Mouse (Mus musculus): ENCODE measurements around the gene Pacs2.

DNA sequence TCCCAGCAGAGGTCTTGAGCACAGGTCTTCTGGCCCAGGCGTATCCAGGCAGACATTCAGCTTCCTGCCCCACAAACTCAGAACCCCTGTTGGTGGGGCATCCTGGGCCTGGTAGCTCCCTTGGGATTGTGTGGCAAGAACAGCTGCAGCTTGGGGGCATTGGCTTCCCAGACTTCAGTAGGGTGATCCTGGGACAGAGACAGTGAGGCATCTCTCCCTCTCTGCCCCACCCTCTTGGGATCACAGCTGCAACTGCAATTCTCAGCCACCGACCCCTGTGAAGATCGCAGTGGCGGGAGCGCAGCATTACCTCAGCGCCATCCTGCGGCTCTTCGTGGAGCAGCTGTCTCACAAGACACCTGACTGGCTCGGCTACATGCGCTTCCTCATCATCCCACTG is 47.9 kb downstream of the Pacs2 start:
- TF ChIP-seq POLR2A (IDR thresholded peaks at IDR 0.05; ENCODE audit: insufficient read length, low read depth) (peak; percentile 38), TCF12 (IDR thresholded peaks at IDR 0.05; ENCODE audit: insufficient read depth, poor library complexity, severe bottlenecking) (peak; percentile 94), MAX (IDR thresholded peaks at IDR 0.05; ENCODE audit: low read depth) (no peak), CEBPB (IDR thresholded peaks at IDR 0.05; ENCODE audit: insufficient read depth, poor library complexity, severe bottlenecking) (no peak), E2F4 (IDR thresholded peaks at IDR 0.05; ENCODE audit: insufficient read depth) (no peak), TCF3 (IDR thresholded peaks at IDR 0.05; ENCODE audit: insufficient read length, low read depth) (peak; percentile 87), SRF (IDR thresholded peaks at IDR 0.05; ENCODE audit: control insufficient read depth, insufficient read length, low read depth) (peak; percentile 24), POLR2AphosphoS2 (IDR thresholded peaks at IDR 0.05; ENCODE audit: insufficient read length, low read depth) (peak; percentile 63), USF1 (IDR thresholded peaks at IDR 0.05; ENCODE audit: low read depth) (no peak), REST (IDR thresholded peaks at IDR 0.05; ENCODE audit: insufficient read depth, insufficient read length) (no peak), MYOD1 (IDR thresholded peaks at IDR 0.05; ENCODE audit: control insufficient read depth in 1 of 3, insufficient read length in 2 of 3, low read depth in 2 of 3) (peak; percentile 93 to 99 (median 98))
